Mouse (Mus musculus) regulatory T cell (primary cell): Measurements from ENCODE around the gene Ankrd13d.
"Not testable (repeated sequence)": the region's sequence is repeated elsewhere in the genome, so short reads cannot be mapped to it uniquely, and the experiment has no call there.

Source experiments
- in situ Hi-C: fragments of 300-600 bp; cut with MboI, MseI; formaldehyde crosslinking; loops from one replicate; pipeline ENCODE4 v1.15.1; 2025; ENCODE audit warnings: high pct_unique_total_duplicates

Ankrd13d gene

DNA sequence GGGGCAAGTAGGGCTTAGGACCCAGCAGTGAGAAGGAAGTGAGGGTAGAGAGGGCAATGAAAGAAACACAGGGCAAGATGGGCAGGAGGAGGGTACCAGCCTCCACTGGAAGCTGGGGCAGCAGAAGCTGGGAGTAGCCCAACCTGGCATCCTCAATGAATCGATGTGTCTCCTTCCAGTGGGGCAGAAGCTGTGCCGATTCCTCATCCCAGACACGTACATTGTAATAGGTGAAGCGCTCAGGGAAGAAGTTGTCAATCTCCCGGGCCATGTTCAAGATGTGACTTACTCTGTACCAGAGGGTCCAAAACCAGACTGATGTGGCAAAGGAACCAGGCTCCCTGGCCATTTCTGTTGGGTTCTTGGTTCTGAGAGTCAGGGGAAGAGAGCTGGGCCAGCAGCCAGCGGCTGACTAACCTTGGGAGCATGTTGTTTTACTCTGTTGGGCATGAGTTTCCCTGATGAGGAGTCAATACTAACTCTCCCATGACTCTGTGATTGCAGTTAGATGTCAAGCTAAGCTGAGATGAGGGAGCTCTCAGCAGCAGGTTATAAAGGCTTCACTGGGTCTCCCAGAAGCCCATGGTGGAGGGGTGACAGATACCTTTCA, 18.7 kb downstream of the Ankrd13d start:
- in situ Hi-C loops, result no loop called here

DNA sequence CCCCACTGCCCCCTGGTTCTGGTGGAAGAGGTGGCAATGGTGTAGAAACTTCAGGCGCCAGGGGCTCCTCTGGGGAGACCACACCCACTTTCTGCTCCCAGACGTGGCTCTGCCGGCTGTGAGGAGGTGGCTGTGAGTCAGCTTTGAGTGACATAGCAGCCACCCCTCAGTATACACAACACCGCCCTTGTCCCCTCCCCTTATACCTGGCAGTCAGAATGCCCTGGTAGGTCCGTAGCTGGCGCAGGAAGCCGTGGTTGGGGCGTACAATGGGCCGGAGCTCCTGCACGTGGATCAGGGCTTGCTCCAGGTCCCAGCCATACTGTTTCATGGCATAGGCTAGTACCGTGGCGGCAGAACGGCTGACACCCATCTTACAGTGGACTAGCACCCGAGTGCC, 19.2 kb downstream of the Ankrd13d start:
- in situ Hi-C loops, result no loop called here

DNA sequence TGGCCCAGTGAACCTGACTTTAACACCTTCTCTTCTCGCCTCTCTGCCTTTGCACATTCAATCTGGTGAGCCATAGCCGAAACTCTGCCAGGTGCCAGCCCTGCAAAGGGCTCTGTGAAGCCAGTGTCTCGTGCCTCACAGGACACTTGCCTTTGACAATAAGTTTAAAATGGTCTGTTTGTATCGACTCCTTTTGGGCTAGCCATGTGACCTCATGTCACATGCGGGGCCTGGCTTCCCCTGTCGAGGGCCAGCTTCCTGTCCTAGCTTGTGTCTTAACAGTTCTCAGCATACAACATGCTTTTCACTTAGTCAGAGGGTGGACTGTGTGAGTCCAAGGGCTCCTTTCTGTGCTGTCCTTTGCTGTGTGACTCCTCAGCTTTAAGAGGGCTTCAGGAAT, 20.2 kb downstream of the Ankrd13d start:
- in situ Hi-C loops, result no loop called here

DNA sequence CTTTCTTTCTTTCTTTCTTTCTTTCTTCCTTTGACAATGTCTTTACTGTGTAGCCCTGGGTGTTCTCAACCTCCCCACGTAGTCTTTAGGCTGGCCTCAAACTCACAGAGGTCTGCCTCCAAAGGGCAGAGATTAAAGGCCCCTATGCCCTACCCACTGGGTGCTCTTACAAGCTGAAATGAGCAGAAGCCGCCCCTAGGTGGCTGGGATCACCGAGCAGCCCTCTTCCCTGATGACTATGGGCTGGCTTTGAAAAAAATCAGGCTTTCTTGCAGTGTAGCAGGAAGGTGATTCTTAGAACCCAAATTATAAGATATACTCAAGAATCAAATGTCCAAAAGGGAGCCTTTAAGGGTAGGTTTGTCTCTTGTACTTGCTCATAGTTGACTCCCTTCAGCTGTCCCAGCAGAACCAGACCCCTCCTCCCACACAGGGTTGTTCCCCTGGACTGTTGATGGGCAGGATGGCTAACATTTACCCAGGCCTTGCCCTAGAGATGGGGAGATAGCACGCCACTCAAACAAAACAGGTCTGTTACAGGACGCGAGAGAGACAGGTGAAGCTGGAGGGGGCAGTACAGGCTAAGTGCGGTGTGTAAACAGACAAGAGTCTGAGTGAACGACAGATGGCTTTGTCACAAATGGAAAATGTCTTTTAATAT, 21.8 kb downstream of the Ankrd13d start:
- in situ Hi-C loops, result no loop called here

- in situ Hi-C loops, result loop anchor here (5.0 kb wide), 1 partner anchor 54 kb away; no protein-coding TSS in a partner anchor
Measured at GRCm38 (mm10) chr19:4257897-4258252, 25.1 kb downstream of the Ankrd13d start.

- in situ Hi-C loops, result loop anchor here (5.0 kb wide), 1 partner anchor 55 kb away; no protein-coding TSS in a partner anchor
Measured at GRCm38 (mm10) chr19:4257216-4257896, 25.6 kb downstream of the Ankrd13d start.

- in situ Hi-C loops, result loop anchor here (5.0 kb wide), 1 partner anchor 57 kb away; no protein-coding TSS in a partner anchor
Measured at GRCm38 (mm10) chr19:4255583-4256162, 27.3 kb downstream of the Ankrd13d start.

DNA sequence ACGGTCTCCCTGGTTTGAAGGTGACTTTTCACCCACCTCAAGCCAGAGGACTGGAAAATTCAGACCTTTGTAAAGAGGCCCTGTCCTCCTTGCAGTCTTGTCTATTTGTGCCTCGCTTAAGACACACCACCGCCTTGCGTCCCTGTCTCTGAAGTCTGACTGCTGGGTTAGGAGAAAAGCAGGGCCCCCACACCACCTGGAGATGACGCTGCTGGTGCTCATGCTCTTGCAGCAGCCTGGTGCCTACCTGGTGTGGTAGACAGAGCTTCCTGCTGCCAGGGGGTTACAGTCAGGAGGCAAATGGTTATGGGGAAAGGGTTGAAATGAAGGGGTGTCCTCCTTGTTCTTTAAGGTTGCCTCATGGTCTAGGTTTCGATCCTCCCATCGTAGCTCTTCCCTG, 28.7 kb downstream of the Ankrd13d start:
- in situ Hi-C loops, result no loop called here

DNA sequence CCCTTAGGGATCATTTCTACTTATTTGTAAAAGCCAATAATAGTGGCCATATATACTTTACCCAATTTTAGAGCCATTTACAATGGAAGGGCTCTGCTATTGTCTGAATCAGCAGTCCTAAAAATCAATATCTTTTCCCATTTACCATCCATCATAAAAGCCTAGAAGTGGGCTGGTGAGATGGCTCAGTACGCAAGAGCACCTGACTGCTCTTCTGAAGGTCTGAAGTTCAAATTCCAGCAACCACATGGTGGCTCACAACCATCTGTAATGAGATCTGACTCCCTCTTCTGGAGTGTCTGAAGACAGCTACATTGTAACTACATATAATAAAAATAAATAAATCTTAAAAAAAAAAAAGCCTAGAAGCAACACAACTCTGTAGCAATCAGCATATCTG, 34.3 kb downstream of the Ankrd13d start:
- in situ Hi-C loops, result not testable (repeated sequence)

GRCm38 (mm10) chr19:4247010-4247409, 35.9 kb downstream of the Ankrd13d start:
- in situ Hi-C loops, result no loop called here

GRCm38 (mm10) chr19:4244775-4245174, 38.2 kb downstream of the Ankrd13d start:
- in situ Hi-C loops, result no loop called here

DNA sequence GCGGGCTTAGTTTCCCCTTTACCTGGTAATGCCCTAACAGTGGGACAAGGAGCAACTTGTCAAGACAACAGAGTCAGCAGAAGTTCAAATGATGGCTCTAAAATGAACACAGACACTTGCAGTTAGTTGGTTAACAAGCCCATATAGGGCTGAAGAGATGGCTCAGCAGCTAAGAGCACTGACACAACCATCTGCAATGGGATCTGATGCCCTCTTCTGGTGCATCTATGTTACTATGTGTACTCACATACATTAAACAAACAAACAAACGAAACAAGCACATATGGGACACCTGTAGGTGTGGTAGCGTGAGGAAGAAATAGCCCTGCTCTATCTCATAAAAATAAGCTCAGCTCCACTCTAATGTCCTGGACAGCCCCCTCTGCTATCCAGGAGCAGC, 40.5 kb downstream of the Ankrd13d start:
- in situ Hi-C loops, result no loop called here

DNA sequence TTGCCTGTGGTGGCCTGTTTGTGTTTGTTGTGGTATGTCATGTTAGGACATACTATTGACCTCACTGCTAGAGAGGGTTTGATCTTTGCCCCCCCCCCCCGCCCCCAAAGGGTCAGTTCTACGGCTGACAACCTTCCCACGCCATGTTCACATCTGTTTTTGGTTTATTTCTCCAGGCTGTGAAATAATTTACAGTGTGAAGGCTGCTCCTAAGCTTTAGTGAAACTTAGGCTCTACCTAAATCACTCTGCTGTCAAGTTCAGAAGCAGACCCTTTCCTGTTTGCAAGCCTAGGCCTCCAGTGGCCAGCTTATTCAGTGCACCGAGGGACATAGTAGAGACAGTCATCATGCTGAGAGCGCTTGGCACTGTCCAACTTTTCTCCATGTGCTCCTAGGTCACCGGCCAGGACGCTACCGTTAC, 42.7 kb downstream of the Ankrd13d start:
- in situ Hi-C loops, result no loop called here

DNA sequence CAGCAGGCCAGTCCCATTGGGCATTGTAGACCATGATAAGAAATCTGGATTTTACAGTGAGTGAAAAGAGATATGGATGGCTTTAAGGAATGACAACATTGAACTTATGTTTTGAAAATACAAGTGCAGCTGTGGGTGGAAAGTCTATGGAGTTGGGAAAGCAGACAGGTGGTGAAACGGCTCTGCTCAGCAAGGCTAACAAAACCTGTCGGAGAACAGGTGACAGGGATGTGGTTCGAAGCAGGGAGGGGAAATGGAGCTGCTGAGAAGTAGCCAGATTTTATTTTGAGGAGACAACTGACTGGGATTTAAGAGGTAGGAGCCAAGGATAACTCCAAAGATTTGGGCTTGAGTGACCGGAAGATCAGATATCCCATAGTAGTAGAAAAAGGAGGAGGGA, 48.4 kb downstream of the Ankrd13d start:
- in situ Hi-C loops, result no loop called here

- in situ Hi-C loops, result no loop called here
Measured at GRCm38 (mm10) chr19:4232651-4233050, 50.3 kb downstream of the Ankrd13d start.

GRCm38 (mm10) chr19:4232186-4232572, 50.8 kb downstream of the Ankrd13d start:
- in situ Hi-C loops, result no loop called here

DNA sequence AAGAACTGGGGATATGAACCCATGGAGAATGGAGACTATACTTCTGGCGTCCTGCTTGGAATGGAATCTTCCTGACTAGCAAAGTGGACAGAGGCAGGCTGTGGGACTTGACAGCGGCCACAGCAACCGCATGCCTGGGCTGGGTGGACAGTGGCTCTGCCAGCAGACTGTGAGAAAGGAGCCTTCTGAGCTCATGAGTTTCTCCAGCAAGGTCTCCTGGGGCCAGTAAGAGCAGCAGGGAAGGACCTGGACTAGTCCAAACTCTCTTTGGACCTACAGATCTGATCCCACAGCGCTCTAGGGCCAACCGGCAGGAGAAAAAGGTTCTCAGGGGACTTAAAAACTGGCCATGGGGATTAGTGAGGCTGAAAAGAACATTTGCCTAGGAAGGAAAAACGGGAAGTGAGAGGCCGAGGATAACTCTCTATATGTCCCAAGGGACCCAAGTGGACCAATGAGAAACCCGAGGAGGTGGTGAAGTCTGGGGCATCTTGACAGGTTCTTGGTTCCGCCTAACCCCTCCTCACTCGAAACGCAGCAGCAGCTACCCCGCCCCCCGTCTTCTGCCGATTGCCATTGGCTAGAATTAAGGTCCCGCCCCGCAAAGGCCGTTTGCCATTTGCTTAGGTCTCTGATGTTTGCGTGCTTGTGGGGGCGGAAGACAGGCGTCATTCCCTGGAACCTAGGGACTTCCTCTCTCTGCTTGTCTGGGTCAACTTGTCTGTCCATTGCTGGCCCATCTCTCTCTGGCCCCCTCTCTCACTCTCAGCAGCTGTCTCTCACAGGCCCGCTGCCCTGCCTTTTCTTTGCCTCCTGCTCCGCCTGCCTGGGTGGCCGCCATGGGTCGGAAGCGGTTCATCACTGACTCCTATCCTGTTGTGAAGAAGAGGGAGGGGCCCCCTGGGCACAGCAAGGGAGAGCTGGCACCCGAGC, 51.4 kb downstream of the Ankrd13d start, which contains the start of gene Pold4:
Pold4 (plus strand) TSS at position 647 of the 933 bp plus-strand sequence.
- in situ Hi-C loops, result no loop called here

GRCm38 (mm10) chr19:4230415-4230814, 52.5 kb downstream of the Ankrd13d start:
- in situ Hi-C loops, result no loop called here

DNA sequence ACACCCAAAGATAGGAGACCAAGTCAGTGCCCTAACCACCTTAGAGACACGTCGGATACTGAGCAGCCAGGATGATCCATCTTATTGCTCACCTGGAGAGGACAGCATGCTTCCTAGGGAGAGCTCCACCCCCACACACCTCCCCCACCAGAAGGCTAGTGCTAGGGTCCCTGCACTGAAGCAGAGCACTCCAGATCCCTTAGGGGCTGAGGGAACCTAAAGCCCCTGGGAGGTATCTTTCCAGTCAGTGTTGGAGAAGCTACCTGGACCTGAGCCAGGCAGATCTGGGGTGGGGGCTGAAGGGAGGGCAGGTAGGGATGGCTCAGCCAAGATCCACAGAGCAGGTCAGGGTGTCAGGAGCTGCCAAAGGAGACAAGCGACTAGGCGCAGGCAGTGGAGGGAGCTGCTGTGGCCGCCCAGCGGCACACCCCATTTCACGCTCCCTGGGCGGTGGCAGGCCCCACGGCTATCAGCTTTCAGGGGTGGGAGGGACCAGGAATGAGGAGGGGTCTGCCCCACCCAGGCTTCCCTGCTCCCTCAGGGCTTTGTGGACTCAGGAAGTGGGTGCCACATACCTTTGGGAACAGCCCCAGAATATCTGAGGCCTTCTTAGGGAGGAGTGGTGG, 53.4 kb downstream of the Ankrd13d start:
- in situ Hi-C loops, result no loop called here

- in situ Hi-C loops, result no loop called here
Measured at GRCm38 (mm10) chr19:4228891-4229290, 54.0 kb downstream of the Ankrd13d start.
